Mouse (Mus musculus) hindbrain, embryonic 13.5 days (tissue): ENCODE results near the gene Runx3. TPM values are rescaled to one million over a fixed set of nuclear protein-coding genes. Genes with fewer than 3 reads are reported as not detected.

Source experiments
- ATAC-seq: fragments of 200-750 bp; cut with Nextera tagmentation; 2 replicates; pipeline ENCODE4 v1.8.0; 2017; ENCODE audit warnings: moderate TSS enrichment; ENCODE audit not compliant: low FRiP score
- H3K27ac ChIP-seq: fragments of 300-500 bp; sonication (generic); 2 replicates; pipeline ENCODE4 v1.5.1; 2015; ENCODE audit warnings: inconsistent platforms, mild to moderate bottlenecking, moderate library complexity
- H3K27me3 ChIP-seq: fragments of 300-500 bp; sonication (generic); 2 replicates; pipeline ENCODE4 v1.6.1; 2015; ENCODE audit warnings: mild to moderate bottlenecking, inconsistent platforms
- H3K36me3 ChIP-seq: fragments of 300-500 bp; sonication (generic); 2 replicates; pipeline ENCODE4 v1.6.1; 2015; ENCODE audit warnings: mild to moderate bottlenecking, inconsistent platforms
- H3K4me1 ChIP-seq: fragments of 300-500 bp; sonication (generic); replicated peaks from 2 replicates; pipeline ENCODE4 v1.6.1; 2015; ENCODE audit warnings: inconsistent platforms
- H3K4me2 ChIP-seq: fragments of 300-500 bp; sonication (generic); 2 replicates; pipeline ENCODE4 v1.6.1; 2015; ENCODE audit warnings: inconsistent platforms, mild to moderate bottlenecking, moderate library complexity
- H3K4me3 ChIP-seq: fragments of 300-500 bp; sonication (generic); 2 replicates; pipeline ENCODE4 v1.5.1; 2015; ENCODE audit warnings: mild to moderate bottlenecking, inconsistent platforms
- H3K9ac ChIP-seq: fragments of 300-500 bp; sonication (generic); 2 replicates; pipeline ENCODE4 v1.6.1; 2015; ENCODE audit warnings: mild to moderate bottlenecking, inconsistent platforms
- H3K9me3 ChIP-seq: fragments of 300-500 bp; sonication (generic); 2 replicates; pipeline ENCODE4 v1.6.1; 2016; ENCODE audit warnings: inconsistent platforms
- WGBS: fragments of 180-500 bp; shearing (Covaris S2); methylation state at CpG from one replicate; pipeline ENCODE4 v1.1.7; 2015; 5-methylcytosine and 5-hydroxymethylcytosine counted together
- polyA plus RNA-seq: library from polyadenylated mRNA; unstranded; fragments of >200 nt; fragmentation: Nextera tagmentation; extraction: Ambion mirVana; gene quantifications from 2 replicates; pipeline ENCODE4 v1.2.1, GENCODE M21; 2015

The Runx3 gene
- polyA plus RNA-seq, 1 experiment from 2014 or later, result 0.10 TPM

- WGBS, result 64% methylated on average over 10 of the region's 10 CpGs
- Histone ChIP-seq H3K9ac (no peak overlapping the region), H3K36me3 (no peaks in the 10 kb centered on the region), H3K4me3 (no peak overlapping the region), H3K27ac (no peak overlapping the region), H3K4me2 (no peak overlapping the region), H3K27me3 (peaks cover 59% of the 10 kb centered on the region), H3K9me3 (no peaks in the 10 kb centered on the region), H3K4me1 (peaks cover 24% of the 10 kb centered on the region)
- ATAC-seq, result no peak
Observed at GRCm38 (mm10) chr4:135136612-135137011, 16.2 kb downstream of the Runx3 start.

- no peaks in the 10 kb centered on the region for H3K36me3 ChIP-seq
- H3K9ac ChIP-seq, result no peak overlapping the region
- no peak overlapping the region for H3K27ac ChIP-seq
- whole genome bisulfite sequencing, result 1% methylated on average over 25 of the region's 25 CpGs
- no peak overlapping the region for H3K4me2 ChIP-seq
- H3K4me1 ChIP-seq, result peaks cover 16% of the 10 kb centered on the region
- peaks cover 92% of the 10 kb centered on the region for H3K27me3 ChIP-seq
- no peak overlapping the region for H3K4me3 ChIP-seq
- H3K9me3 ChIP-seq, result no peaks in the 10 kb centered on the region
- no peak for ATAC-seq
Observed at GRCm38 (mm10) chr4:135140647-135141515, 20.4 kb downstream of the Runx3 start.

- Histone ChIP-seq H3K36me3 (no peaks in the 10 kb centered on the region), H3K27ac (no peak overlapping the region), H3K9me3 (no peaks in the 10 kb centered on the region), H3K9ac (no peak overlapping the region), H3K4me3 (no peak overlapping the region), H3K4me1 (peaks cover 12% of the 10 kb centered on the region), H3K27me3 (peaks cover 99% of the 10 kb centered on the region), H3K4me2 (no peak overlapping the region)
- no peak for ATAC-seq
- WGBS, result 6% methylated on average over 13 of the region's 13 CpGs
Observed at GRCm38 (mm10) chr4:135141720-135142119, 21.3 kb downstream of the Runx3 start.

GRCm38 (mm10) chr4:135146734-135147133 lies 26.3 kb downstream of the Runx3 start:
- WGBS, result 12% methylated on average over 15 of the region's 15 CpGs
- H3K36me3 ChIP-seq, result no peaks in the 10 kb centered on the region
- peaks cover 6% of the 10 kb centered on the region for H3K4me1 ChIP-seq
- no peak overlapping the region for H3K4me2 ChIP-seq
- no peak overlapping the region for H3K27ac ChIP-seq
- no peak overlapping the region for H3K9ac ChIP-seq
- H3K27me3 ChIP-seq, result peaks cover 100% of the 10 kb centered on the region
- ATAC-seq, result no peak
- H3K9me3 ChIP-seq, result no peaks in the 10 kb centered on the region
- H3K4me3 ChIP-seq, result no peak overlapping the region

- peaks cover 100% of the 10 kb centered on the region for H3K27me3 ChIP-seq
- H3K9ac ChIP-seq, result no peak overlapping the region
- peaks cover 17% of the 10 kb centered on the region for H3K4me1 ChIP-seq
- no peak overlapping the region for H3K27ac ChIP-seq
- no peaks in the 10 kb centered on the region for H3K36me3 ChIP-seq
- H3K4me3 ChIP-seq, result no peak overlapping the region
- H3K4me2 ChIP-seq, result no peak overlapping the region
- no peaks in the 10 kb centered on the region for H3K9me3 ChIP-seq
- ATAC-seq, result no peak
- 5% methylated on average over 7 of the region's 7 CpGs for WGBS
Observed at GRCm38 (mm10) chr4:135148660-135149059, 28.2 kb downstream of the Runx3 start.

GRCm38 (mm10) chr4:135150031-135150801 lies 29.8 kb downstream of the Runx3 start:
- ATAC-seq, result no peak
- H3K27ac ChIP-seq, result no peak overlapping the region
- no peak overlapping the region for H3K9ac ChIP-seq
- peaks cover 100% of the 10 kb centered on the region for H3K27me3 ChIP-seq
- H3K4me1 ChIP-seq, result peaks cover 17% of the 10 kb centered on the region
- H3K9me3 ChIP-seq, result no peaks in the 10 kb centered on the region
- WGBS, result 2% methylated on average over 32 of the region's 32 CpGs
- no peak overlapping the region for H3K4me2 ChIP-seq
- H3K4me3 ChIP-seq, result no peak overlapping the region
- no peaks in the 10 kb centered on the region for H3K36me3 ChIP-seq

- H3K4me2 ChIP-seq, result no peak overlapping the region
- H3K36me3 ChIP-seq, result no peaks in the 10 kb centered on the region
- WGBS, result 4% methylated on average over 34 of the region's 34 CpGs
- H3K9me3 ChIP-seq, result no peaks in the 10 kb centered on the region
- peaks cover 17% of the 10 kb centered on the region for H3K4me1 ChIP-seq
- peaks cover 100% of the 10 kb centered on the region for H3K27me3 ChIP-seq
- no peak overlapping the region for H3K27ac ChIP-seq
- no peak overlapping the region for H3K9ac ChIP-seq
- H3K4me3 ChIP-seq, result no peak overlapping the region
- ATAC-seq, result no peak
Observed at GRCm38 (mm10) chr4:135151111-135151987, 30.9 kb downstream of the Runx3 start.

- Histone ChIP-seq H3K4me3 (peak overlapping the region; percentile 27), H3K27ac (no peak overlapping the region), H3K36me3 (no peaks in the 10 kb centered on the region), H3K4me1 (peaks cover 11% of the 10 kb centered on the region), H3K4me2 (peak overlapping the region; percentile 43), H3K27me3 (peaks cover 100% of the 10 kb centered on the region), H3K9me3 (no peaks in the 10 kb centered on the region), H3K9ac (no peak overlapping the region)
- no peak for ATAC-seq
- 1% methylated on average over 47 of the region's 63 CpGs for WGBS
Observed at GRCm38 (mm10) chr4:135151988-135152594, 31.6 kb downstream of the Runx3 start.

- Histone ChIP-seq H3K27me3 (peaks cover 100% of the 10 kb centered on the region), H3K27ac (no peak overlapping the region), H3K9ac (no peak overlapping the region), H3K4me3 (peak overlapping the region; percentile 27), H3K36me3 (no peaks in the 10 kb centered on the region), H3K4me2 (peak overlapping the region; percentile 43), H3K9me3 (no peaks in the 10 kb centered on the region), H3K4me1 (peaks cover 13% of the 10 kb centered on the region)
- ATAC-seq, result no peak
- 1% methylated on average over 41 of the region's 45 CpGs for WGBS
Observed at GRCm38 (mm10) chr4:135152834-135153259, 32.4 kb downstream of the Runx3 start.

- WGBS, result 1% methylated on average over 39 of the region's 39 CpGs
- H3K4me1 ChIP-seq, result peaks cover 16% of the 10 kb centered on the region
- H3K4me3 ChIP-seq, result 0 out of 2 replicates have a peak overlapping the region, but pooled peaks have one; percentile 4
Observed at GRCm38 (mm10) chr4:135153260-135154088, 33.0 kb downstream of the Runx3 start.

More at GRCm38 (mm10) chr4:135153260-135154088, 33.0 kb downstream of the Runx3 start:
- H3K4me2 ChIP-seq, result no peak overlapping the region
- peaks cover 100% of the 10 kb centered on the region for H3K27me3 ChIP-seq
- no peak overlapping the region for H3K9ac ChIP-seq
- H3K36me3 ChIP-seq, result no peaks in the 10 kb centered on the region
- H3K27ac ChIP-seq, result no peak overlapping the region
- no peak for ATAC-seq
- H3K9me3 ChIP-seq, result no peaks in the 10 kb centered on the region
